Mouse (Mus musculus) G1E (cell line): ENCODE results near the gene Cd180. TPM values are rescaled to one million over a fixed set of nuclear protein-coding genes. Genes with fewer than 3 reads are reported as not detected.

Experiments
- ATAC-seq: 2 replicates; pipeline ENCODE4 v1.8.0; 2016; ENCODE audit warnings: mild to moderate bottlenecking; ENCODE audit not compliant: insufficient number of reproducible peaks, poor library complexity, low FRiP score, severe bottlenecking; ENCODE audit errors: extremely low read depth
- DNase-seq: peaks from one replicate; pipeline ENCODE4 v3.0.0; 2012; ENCODE audit warnings: low spot score
- H3K27me3 ChIP-seq: 2 replicates; pipeline ENCODE4 v1.6.1; 2012; ENCODE audit warnings: mild to moderate bottlenecking, low read length, inconsistent platforms; ENCODE audit not compliant: insufficient read depth
- H3K36me3 ChIP-seq: replicated peaks from 2 replicates; pipeline ENCODE3; 2012; ENCODE audit warnings: mild to moderate bottlenecking, inconsistent platforms
- H3K4me1 ChIP-seq: 2 replicates; pipeline ENCODE4 v1.6.1; 2012; ENCODE audit warnings: low read depth, low read length, inconsistent platforms, mixed read lengths; ENCODE audit not compliant: insufficient read depth
- H3K4me3 ChIP-seq: 2 replicates; pipeline ENCODE4 v1.5.1; 2012; ENCODE audit warnings: low read depth, mild to moderate bottlenecking, inconsistent platforms, low read length, moderate library complexity, mixed read lengths
- H3K9me3 ChIP-seq: replicated peaks from 2 replicates; pipeline ENCODE4 v1.6.1; 2012; ENCODE audit warnings: inconsistent platforms
- CTCF ChIP-seq: IDR thresholded peaks from 2 replicates; pipeline ENCODE4 v1.5.1; 2012; ENCODE audit warnings: low read depth, low read length, inconsistent platforms, mixed read lengths
- GATA1 ChIP-seq: IDR thresholded peaks from 2 replicates; pipeline ENCODE4 v1.6.1; 2012; ENCODE audit warnings: borderline replicate concordance, low read length, inconsistent platforms, mixed read lengths
- GATA2 ChIP-seq: IDR thresholded peaks from 2 replicates; pipeline ENCODE4 v1.6.1; 2012; ENCODE audit warnings: low read depth, low read length, inconsistent platforms, borderline replicate concordance
- POLR2AphosphoS5 ChIP-seq: IDR thresholded peaks from 2 replicates; pipeline ENCODE4 v1.6.1; 2012; ENCODE audit warnings: low read depth, low read length, inconsistent platforms; ENCODE audit not compliant: insufficient replicate concordance
- TAL1 ChIP-seq: conservative IDR thresholded peaks from 2 replicates; pipeline ENCODE4 v1.6.1; 2012; ENCODE audit warnings: low read depth, low read length, inconsistent platforms, mixed read lengths
- polyA plus RNA-seq: library from polyadenylated mRNA; stranded (reverse); fragments of >175 nt; gene quantifications from 2 replicates; pipeline ENCODE4 v1.2.3, GENCODE M21; 2012
- total RNA-seq, 2 experiments: library from RNA; stranded (forward) in 1 of 2; stranded (reverse) in 1 of 2; fragments of 200-1000 nt in 1 of 2; fragments of >200 nt in 1 of 2; fragmentation: Nextera tagmentation in 1 of 2; gene quantifications; 2 replicates each; pipeline ENCODE4 v1.2.3; 2014 to 2017

Cd180 gene
- total and polyA plus RNA-seq, 3 experiments = 1.3 TPM; not detected in 2

GRCm38 (mm10) chr13:102753714-102754556 is 60.6 kb downstream of the Cd180 start:
- no peaks in the 10 kb centered on the region for H3K9me3 ChIP-seq
- TF ChIP-seq GATA1 (no peak), TAL1 (no peak), CTCF (no peak), GATA2 (no peak), POLR2AphosphoS5 (no peak)
- DNase-seq = no peak
- ATAC-seq = no peak
- peaks cover 10% of the 10 kb centered on the region; the same call in 1 of the 2 replicates for H3K27me3 ChIP-seq
- H3K4me1 ChIP-seq = no peaks in the 10 kb centered on the region
- no peak overlapping the region for H3K4me3 ChIP-seq
- no peaks in the 10 kb centered on the region for H3K36me3 ChIP-seq

- no peak overlapping the region for H3K4me3 ChIP-seq
- DNase-seq = no peak
- no peak for TF ChIP-seq CTCF
- TF ChIP-seq TAL1 = no peak
- no peak for TF ChIP-seq GATA2
- TF ChIP-seq POLR2AphosphoS5 = no peak
- peaks cover 10% of the 10 kb centered on the region; the same call in 1 of the 2 replicates for H3K27me3 ChIP-seq
- H3K36me3 ChIP-seq = no peaks in the 10 kb centered on the region
- no peaks in the 10 kb centered on the region for H3K9me3 ChIP-seq
- no peaks in the 10 kb centered on the region for H3K4me1 ChIP-seq
- no peak for ATAC-seq
These were observed 61.8 kb downstream of the Cd180 start for GRCm38 (mm10) chr13:102755124-102755523.

GRCm38 (mm10) chr13:102756071-102756470 is 62.7 kb downstream of the Cd180 start:
- DNase-seq (no peak), ATAC-seq (no peak)
- H3K36me3 ChIP-seq = no peaks in the 10 kb centered on the region
- H3K9me3 ChIP-seq = no peaks in the 10 kb centered on the region
- no peaks in the 10 kb centered on the region for H3K4me1 ChIP-seq
- no peak overlapping the region for H3K4me3 ChIP-seq
- peaks cover 10% of the 10 kb centered on the region; the same call in 1 of the 2 replicates for H3K27me3 ChIP-seq
- TF ChIP-seq GATA1 (no peak), GATA2 (no peak), POLR2AphosphoS5 (no peak), TAL1 (no peak), CTCF (no peak)

GRCm38 (mm10) chr13:102758021-102758420 is 64.7 kb downstream of the Cd180 start:
- TF ChIP-seq GATA1 (no peak), GATA2 (no peak), POLR2AphosphoS5 (no peak), CTCF (no peak)
- H3K36me3 ChIP-seq = no peaks in the 10 kb centered on the region
- no peak overlapping the region for H3K4me3 ChIP-seq
- H3K27me3 ChIP-seq = peaks cover 10% of the 10 kb centered on the region; the same call in 1 of the 2 replicates
- H3K9me3 ChIP-seq = no peaks in the 10 kb centered on the region
- no peak for DNase-seq
- ATAC-seq = no peak
- no peaks in the 10 kb centered on the region for H3K4me1 ChIP-seq

- Histone ChIP-seq H3K36me3 (no peaks in the 10 kb centered on the region), H3K9me3 (no peaks in the 10 kb centered on the region), H3K4me3 (no peak overlapping the region), H3K27me3 (peaks cover 6% of the 10 kb centered on the region; the same call in 1 of the 2 replicates), H3K4me1 (no peaks in the 10 kb centered on the region)
- no peak for TF ChIP-seq POLR2AphosphoS5
- no peak for TF ChIP-seq CTCF
- TF ChIP-seq GATA2 = no peak
- no peak for TF ChIP-seq TAL1
- no peak for TF ChIP-seq GATA1
- DNase-seq (no peak), ATAC-seq (no peak)
These were observed 68.1 kb downstream of the Cd180 start for GRCm38 (mm10) chr13:102761410-102761809.

GRCm38 (mm10) chr13:102762203-102762602 is 68.8 kb downstream of the Cd180 start:
- ATAC-seq (no peak), DNase-seq (no peak)
- no peaks in the 10 kb centered on the region for H3K4me1 ChIP-seq
- no peak for TF ChIP-seq GATA2
- no peak for TF ChIP-seq GATA1
- no peak for TF ChIP-seq TAL1
- TF ChIP-seq CTCF = no peak
- no peak for TF ChIP-seq POLR2AphosphoS5
- no peak overlapping the region for H3K4me3 ChIP-seq
- H3K27me3 ChIP-seq = peaks cover 6% of the 10 kb centered on the region; the same call in 1 of the 2 replicates
- no peaks in the 10 kb centered on the region for H3K9me3 ChIP-seq
- no peaks in the 10 kb centered on the region for H3K36me3 ChIP-seq
